Mouse (Mus musculus): ENCODE data around the gene Fgf3. TPM values are rescaled to one million over a fixed set of nuclear protein-coding genes. Genes with fewer than 3 reads are reported as not detected.
"Not testable (repeated sequence)": the region's sequence is repeated elsewhere in the genome, so short reads cannot be mapped to it uniquely, and the experiment has no call there.

Fgf3 gene
- polyA plus RNA-seq, 1 experiment from 2014 or later, result not detected

DNA sequence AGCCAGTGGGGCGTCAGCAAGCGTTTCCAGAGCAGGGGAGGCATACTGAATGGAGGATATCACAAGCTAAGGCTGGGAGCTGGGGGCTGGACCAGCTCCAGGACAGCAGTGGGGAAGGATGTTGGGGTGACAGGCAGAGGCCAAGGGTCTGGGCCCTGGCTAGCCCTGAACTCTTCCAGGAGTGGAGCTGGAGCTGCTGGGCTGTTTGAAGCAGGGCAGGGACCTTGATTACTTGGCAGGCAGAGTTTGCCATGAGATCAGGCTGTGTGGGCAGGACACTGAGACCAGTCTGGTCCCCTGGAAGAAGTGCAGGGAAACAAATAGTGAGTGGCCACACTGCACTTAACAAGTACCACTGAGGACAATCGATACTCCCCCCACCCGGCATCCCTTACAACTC is 36.3 kb downstream of the Fgf3 start:
- no peak for ATAC-seq
- in situ Hi-C loops (cut with MboI; ENCODE audit: low pct_unique_long_range_greater_than_20kb), result loop anchor here (10.0 kb wide), 1 partner anchor 159 kb away; no protein-coding TSS in a partner anchor
- ChIA-PET CTCF (no interaction called here), POLR2A (no interaction called here)
- no peak for DNase-seq (ENCODE audit: low read depth, low spot score)
- TF ChIP-seq CTCF (IDR thresholded peaks at IDR 0.05), result no peak
- H3K27me3 ChIP-seq, result peaks cover 4% of the 10 kb centered on the region

DNA sequence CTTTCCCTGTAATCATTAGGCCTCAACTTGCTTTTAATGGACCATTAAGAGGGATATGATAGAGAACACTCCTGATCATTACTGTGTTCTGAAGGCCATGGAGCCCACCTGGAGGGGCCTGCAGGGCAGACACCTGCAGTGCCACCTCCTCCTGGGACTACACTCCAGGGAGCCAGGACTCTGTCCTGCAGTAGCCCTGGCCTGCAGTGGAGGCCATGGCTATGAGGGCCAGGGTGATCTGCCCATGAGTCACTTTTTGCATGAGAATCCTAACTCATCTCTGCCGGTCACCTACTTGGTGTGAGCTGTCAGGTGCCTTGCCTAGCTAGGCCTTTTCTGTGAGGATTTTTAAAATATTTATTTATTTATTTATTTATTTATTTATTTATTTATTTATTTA is 40.5 kb downstream of the Fgf3 start:
- peaks cover 4% of the 10 kb centered on the region for H3K27me3 ChIP-seq
- ChIA-PET CTCF (no interaction called here), POLR2A (no interaction called here)
- DNase-seq (ENCODE audit: low read depth, low spot score) (no peak), ATAC-seq (no peak)
- TF ChIP-seq CTCF (IDR thresholded peaks at IDR 0.05), result no peak
- in situ Hi-C loops (cut with MboI; ENCODE audit: low pct_unique_long_range_greater_than_20kb), result loop anchor here (10.0 kb wide), 1 partner anchor 164 kb away; no protein-coding TSS in a partner anchor

DNA sequence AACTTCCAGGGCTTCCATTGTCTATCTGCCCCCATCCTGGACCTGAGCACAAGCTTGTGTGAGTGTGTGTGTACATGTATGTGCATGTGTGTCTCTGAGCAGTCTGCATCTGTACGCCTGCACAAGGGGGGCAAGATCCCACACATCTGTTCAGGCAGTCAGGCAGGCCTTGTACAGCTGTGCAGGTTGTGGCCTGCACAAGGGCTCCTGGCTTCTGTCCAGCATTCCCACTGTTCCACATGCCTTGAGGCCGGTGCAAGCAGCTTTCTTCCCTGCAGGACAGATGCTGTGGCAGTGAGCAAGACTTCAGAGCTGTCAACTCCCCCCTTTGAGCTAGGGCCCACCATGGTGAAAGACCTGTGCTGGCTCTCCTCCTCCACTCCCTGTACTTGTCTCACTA is 45.2 kb downstream of the Fgf3 start:
- no peak for ATAC-seq
- no peaks in the 10 kb centered on the region for H3K27me3 ChIP-seq
- ChIA-PET POLR2A (no interaction called here), CTCF (no interaction called here)
- in situ Hi-C loops (cut with MboI; ENCODE audit: low pct_unique_long_range_greater_than_20kb), result no loop called here
- TF ChIP-seq CTCF (IDR thresholded peaks at IDR 0.05), result no peak
- no peak for DNase-seq (ENCODE audit: low read depth, low spot score)

GRCm38 (mm10) chr7:144887672-144888071 is 49.8 kb downstream of the Fgf3 start:
- CTCF ChIA-PET, result interaction anchor here (1.0 to 1.2 kb wide), 3 partner anchors 20 to 300 kb away, joined by 3 to 4 read pairs (median 3); no protein-coding TSS in a partner anchor
- in situ Hi-C loops (cut with MboI; ENCODE audit: low pct_unique_long_range_greater_than_20kb), result no loop called here
- POLR2A ChIA-PET, result no interaction called here
- DNase-seq (ENCODE audit: low read depth, low spot score) (no peak), ATAC-seq (no peak)
- no peaks in the 10 kb centered on the region for H3K27me3 ChIP-seq
- TF ChIP-seq CTCF (IDR thresholded peaks at IDR 0.05), result no peak

GRCm38 (mm10) chr7:144888564-144889299 is 50.8 kb downstream of the Fgf3 start:
- DNase-seq (ENCODE audit: low read depth, low spot score) (no peak), ATAC-seq (no peak)
- in situ Hi-C loops (cut with MboI; ENCODE audit: low pct_unique_long_range_greater_than_20kb), result no loop called here
- no peak for TF ChIP-seq CTCF (IDR thresholded peaks at IDR 0.05)
- CTCF ChIA-PET, result interaction anchor here (1.1 kb wide), 1 partner anchor 106 kb away, joined by 3 read pairs; no protein-coding TSS in a partner anchor
- H3K27me3 ChIP-seq, result no peaks in the 10 kb centered on the region
- POLR2A ChIA-PET, result no interaction called here

DNA sequence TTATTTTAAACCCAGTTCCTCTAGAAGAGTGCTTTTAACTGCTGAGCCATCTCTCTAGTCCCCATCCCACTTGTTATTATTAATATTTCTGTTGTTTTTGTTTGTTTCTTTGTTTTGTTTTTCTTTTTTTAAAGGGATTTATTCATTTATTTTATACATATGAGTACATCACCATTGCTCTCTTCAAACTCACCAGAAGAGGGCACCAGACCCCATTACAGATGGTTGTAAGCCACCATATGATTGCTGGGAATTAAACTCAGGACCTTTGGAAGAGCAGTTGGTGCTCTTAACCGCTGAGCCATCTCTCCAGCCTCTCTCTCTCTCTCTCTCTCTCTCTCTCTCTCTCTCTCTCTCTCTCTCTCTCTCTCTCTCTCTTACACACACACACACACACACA is 52.8 kb downstream of the Fgf3 start:
- DNase-seq (ENCODE audit: low read depth, low spot score); POLR2A ChIA-PET; CTCF ChIA-PET; H3K27me3 ChIP-seq; ATAC-seq: not testable (repeated sequence)
- in situ Hi-C loops (cut with MboI; ENCODE audit: low pct_unique_long_range_greater_than_20kb), result loop anchor here (5.0 kb wide), 1 partner anchor 188 kb away; no protein-coding TSS in a partner anchor

GRCm38 (mm10) chr7:144891863-144892262 is 54.0 kb downstream of the Fgf3 start:
- ATAC-seq, result no peak
- CTCF ChIA-PET, result interaction anchor here (1.4 kb wide), 1 partner anchor 111 kb away, joined by 3 read pairs; no protein-coding TSS in a partner anchor
- POLR2A ChIA-PET, result no interaction called here
- DNase-seq (ENCODE audit: low read depth, low spot score), result no peak
- H3K27me3 ChIP-seq, result peaks cover 17% of the 10 kb centered on the region
- in situ Hi-C loops (cut with MboI; ENCODE audit: low pct_unique_long_range_greater_than_20kb), result loop anchor here (5.0 kb wide), 1 partner anchor 190 kb away; no protein-coding TSS in a partner anchor
- no peak for TF ChIP-seq CTCF (IDR thresholded peaks at IDR 0.05)

- in situ Hi-C loops (cut with MboI; ENCODE audit: low pct_unique_long_range_greater_than_20kb), result loop anchor here (5.0 kb wide), 1 partner anchor 190 kb away; no protein-coding TSS in a partner anchor
- POLR2A ChIA-PET, result interaction anchor here (0.8 kb wide), 1 partner anchor 8 kb away, joined by 3 read pairs; no protein-coding TSS in a partner anchor
- no peak for DNase-seq (ENCODE audit: low read depth, low spot score)
- no peak for ATAC-seq
- TF ChIP-seq CTCF (IDR thresholded peaks at IDR 0.05), result no peak
- CTCF ChIA-PET, result interaction anchor here (1.0 to 1.4 kb wide), 2 partner anchors 111 to 305 kb away, joined by 3 to 4 read pairs; no protein-coding TSS in a partner anchor
- peaks cover 22% of the 10 kb centered on the region for H3K27me3 ChIP-seq
Observed at GRCm38 (mm10) chr7:144892322-144892721, 54.4 kb downstream of the Fgf3 start.

Other genes with a start within 250 kb of the Fgf3 start
- gene Ano1, start 86.1 kb upstream of the Fgf3 start, polyA plus RNA-seq (2021), result 0.49 TPM
- gene Fgf4, start 9.3 kb downstream of the Fgf3 start, polyA plus RNA-seq (2021), result not detected
- 0.10 TPM for gene Fgf15, start 58.4 kb downstream of the Fgf3 start, polyA plus RNA-seq (2021)
- gene LTO1, start 77.0 kb downstream of the Fgf3 start, polyA plus RNA-seq (2021), result 35.9 TPM
- 110 TPM for gene Ccnd1, start 101.8 kb downstream of the Fgf3 start, polyA plus RNA-seq (2021)